Mouse (Mus musculus) forebrain, embryonic 13.5 days (tissue): Measurements from ENCODE around the gene Lxn. TPM values are rescaled to one million over a fixed set of nuclear protein-coding genes. Genes with fewer than 3 reads are reported as not detected.
A peak's percentile ranks its signal among the peaks of the same experiment; 100 is the strongest.

Source experiments
- ATAC-seq: fragments of 200-750 bp; cut with Nextera tagmentation; 2 replicates; pipeline ENCODE4 v1.8.0; 2017
- H3K27ac ChIP-seq: fragments of 300-500 bp; sonication (generic); 2 replicates; pipeline ENCODE4 v1.5.1; 2015; ENCODE audit warnings: inconsistent platforms, mild to moderate bottlenecking, moderate library complexity
- H3K27me3 ChIP-seq: fragments of 300-500 bp; sonication (generic); 2 replicates; pipeline ENCODE4 v1.6.1; 2015; ENCODE audit warnings: mild to moderate bottlenecking, inconsistent platforms
- H3K36me3 ChIP-seq: fragments of 300-500 bp; sonication (generic); 2 replicates; pipeline ENCODE4 v1.6.1; 2015; ENCODE audit warnings: mild to moderate bottlenecking, inconsistent platforms; ENCODE audit not compliant: poor library complexity, severe bottlenecking
- H3K4me1 ChIP-seq: fragments of 300-500 bp; sonication (generic); 2 replicates; pipeline ENCODE4 v1.6.1; 2015; ENCODE audit warnings: inconsistent platforms
- H3K4me2 ChIP-seq: fragments of 300-500 bp; sonication (generic); 2 replicates; pipeline ENCODE4 v1.6.1; 2015; ENCODE audit warnings: inconsistent platforms, mild to moderate bottlenecking, moderate library complexity
- H3K4me3 ChIP-seq: fragments of 300-500 bp; sonication (generic); 2 replicates; pipeline ENCODE4 v1.5.1; 2015; ENCODE audit warnings: mild to moderate bottlenecking, inconsistent platforms
- H3K9ac ChIP-seq: fragments of 300-500 bp; sonication (generic); 2 replicates; pipeline ENCODE4 v1.6.1; 2015; ENCODE audit warnings: mild to moderate bottlenecking, inconsistent platforms
- H3K9me3 ChIP-seq: fragments of 300-500 bp; sonication (generic); replicated peaks from 2 replicates; pipeline ENCODE4 v1.6.1; 2016; ENCODE audit warnings: inconsistent platforms
- WGBS: fragments of 180-500 bp; shearing (Covaris S2); methylation state at CpG from one replicate; pipeline ENCODE4 v1.1.7; 2015; 5-methylcytosine and 5-hydroxymethylcytosine counted together
- polyA plus RNA-seq: library from polyadenylated mRNA; unstranded; fragments of >200 nt; fragmentation: Nextera tagmentation; extraction: Ambion mirVana; gene quantifications from 2 replicates; pipeline ENCODE4 v1.2.1, GENCODE M21; 2015

Lxn gene
- polyA plus RNA-seq, 1 experiment from 2014 or later = 54.2 TPM

GRCm38 (mm10) chr3:67490156-67490555 lies 26.4 kb upstream of the Lxn start:
- Histone ChIP-seq H3K4me3 (no peak overlapping the region), H3K4me1 (no peaks in the 10 kb centered on the region), H3K9me3 (no peaks in the 10 kb centered on the region), H3K27me3 (no peaks in the 10 kb centered on the region), H3K9ac (no peak overlapping the region), H3K36me3 (no peaks in the 10 kb centered on the region), H3K4me2 (no peak overlapping the region), H3K27ac (no peak overlapping the region)
- 73% methylated on average over 4 of the region's 4 CpGs for WGBS
- ATAC-seq = no peak

DNA sequence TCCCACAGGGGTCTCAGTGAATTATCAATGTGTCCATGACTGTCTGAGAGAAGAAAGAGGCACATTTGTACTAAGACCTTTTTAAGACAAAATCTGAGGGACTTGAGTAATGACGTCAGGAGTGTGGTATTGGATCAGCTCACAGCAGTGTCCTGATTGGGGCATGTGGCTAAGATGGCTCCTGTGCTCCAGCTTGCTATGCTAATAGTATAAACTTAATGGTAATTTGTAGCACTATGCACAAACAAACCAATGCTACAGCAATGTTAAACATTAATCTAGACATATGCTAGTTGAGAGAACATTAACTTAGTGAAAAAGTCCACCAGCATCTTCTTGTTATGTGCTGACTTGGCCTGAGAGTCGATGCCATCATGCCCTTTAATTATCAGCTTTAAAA lies 21.5 kb upstream of the Lxn start:
- Histone ChIP-seq H3K9me3 (no peaks in the 10 kb centered on the region), H3K27ac (no peak overlapping the region), H3K36me3 (no peaks in the 10 kb centered on the region), H3K9ac (no peak overlapping the region), H3K4me2 (no peak overlapping the region), H3K27me3 (no peaks in the 10 kb centered on the region), H3K4me3 (no peak overlapping the region), H3K4me1 (no peaks in the 10 kb centered on the region)
- ATAC-seq = no peak
- 79% methylated on average over 2 of the region's 2 CpGs for WGBS

- Histone ChIP-seq H3K27ac (no peak overlapping the region), H3K4me2 (no peak overlapping the region), H3K36me3 (peaks cover 16% of the 10 kb centered on the region), H3K9ac (no peak overlapping the region), H3K4me3 (no peak overlapping the region), H3K27me3 (no peaks in the 10 kb centered on the region), H3K9me3 (no peaks in the 10 kb centered on the region), H3K4me1 (no peaks in the 10 kb centered on the region)
- no peak for ATAC-seq
- WGBS = 92% methylated on average over 10 of the region's 10 CpGs
These were observed 18.7 kb upstream of the Lxn start for GRCm38 (mm10) chr3:67482400-67482799.

GRCm38 (mm10) chr3:67479806-67480205 lies 16.1 kb upstream of the Lxn start:
- no peak overlapping the region for H3K9ac ChIP-seq
- H3K4me1 ChIP-seq = no peaks in the 10 kb centered on the region
- no peak overlapping the region for H3K27ac ChIP-seq
- H3K36me3 ChIP-seq = peaks cover 37% of the 10 kb centered on the region
- ATAC-seq = no peak
- WGBS = 94% methylated on average over 11 of the region's 11 CpGs
- H3K4me2 ChIP-seq = no peak overlapping the region
- H3K27me3 ChIP-seq = no peaks in the 10 kb centered on the region
- H3K9me3 ChIP-seq = no peaks in the 10 kb centered on the region
- no peak overlapping the region for H3K4me3 ChIP-seq

GRCm38 (mm10) chr3:67473438-67473837 lies 9.7 kb upstream of the Lxn start:
- no peak for ATAC-seq
- H3K9me3 ChIP-seq = no peaks in the 10 kb centered on the region
- H3K9ac ChIP-seq = no peak overlapping the region
- H3K4me1 ChIP-seq = no peaks in the 10 kb centered on the region
- no peaks in the 10 kb centered on the region for H3K27me3 ChIP-seq
- WGBS = 88% methylated on average over 6 of the region's 6 CpGs
- no peak overlapping the region for H3K27ac ChIP-seq
- H3K4me3 ChIP-seq = no peak overlapping the region
- H3K4me2 ChIP-seq = no peak overlapping the region
- peaks cover 44% of the 10 kb centered on the region for H3K36me3 ChIP-seq

DNA sequence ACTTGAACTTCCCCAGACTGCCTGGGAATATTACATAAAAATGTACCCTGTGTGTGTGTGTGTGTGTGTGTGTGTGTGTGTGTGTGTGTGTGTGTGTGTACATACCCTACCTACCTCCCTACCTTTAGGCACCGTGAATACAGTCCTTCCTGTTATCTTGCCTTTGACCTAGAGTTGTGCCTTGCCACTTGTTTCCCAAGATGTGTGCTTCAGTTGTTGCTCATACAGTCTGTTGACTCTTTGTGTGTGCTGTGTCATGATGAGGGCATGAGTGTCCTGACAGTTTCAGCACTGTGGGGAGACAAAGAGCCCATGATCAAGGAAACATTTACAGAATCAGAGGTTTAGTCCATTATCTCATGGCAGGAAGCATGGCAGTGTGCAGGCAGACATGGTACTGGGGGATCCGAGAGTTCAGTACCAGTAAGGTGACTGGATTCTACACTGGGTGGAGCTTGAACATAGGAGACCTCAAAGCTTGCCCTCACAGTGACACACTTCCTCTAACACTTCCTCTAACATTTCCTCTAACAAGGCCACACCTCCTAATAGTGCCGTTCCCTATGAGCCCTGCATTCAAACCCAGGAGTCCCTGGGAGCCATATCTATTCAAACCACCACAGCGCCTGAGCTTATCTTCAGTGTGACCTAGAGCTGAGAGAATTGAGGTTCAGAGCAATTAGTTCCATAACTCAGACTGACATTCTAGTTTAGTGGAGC lies 7.8 kb upstream of the Lxn start:
- ATAC-seq = no peak
- H3K4me1 ChIP-seq = no peaks in the 10 kb centered on the region

GRCm38 (mm10) chr3:67467281-67467680 lies 3.6 kb upstream of the Lxn start:
- Histone ChIP-seq H3K4me3 (no peak overlapping the region), H3K9me3 (no peaks in the 10 kb centered on the region), H3K36me3 (peaks cover 17% of the 10 kb centered on the region), H3K27ac (no peak overlapping the region), H3K9ac (no peak overlapping the region), H3K4me2 (no peak overlapping the region), H3K27me3 (no peaks in the 10 kb centered on the region), H3K4me1 (peaks cover 21% of the 10 kb centered on the region)
- ATAC-seq = no peak
- 95% methylated on average over 2 of the region's 2 CpGs for WGBS

More for the DNA sequence above, 7.8 kb upstream of the Lxn start:
- H3K4me2 ChIP-seq = no peak overlapping the region
- WGBS = 88% methylated on average over 4 of the region's 4 CpGs
- no peak overlapping the region for H3K27ac ChIP-seq
- no peak overlapping the region for H3K9ac ChIP-seq
- no peaks in the 10 kb centered on the region for H3K27me3 ChIP-seq
- H3K9me3 ChIP-seq = no peaks in the 10 kb centered on the region
- peaks cover 41% of the 10 kb centered on the region for H3K36me3 ChIP-seq
- no peak overlapping the region for H3K4me3 ChIP-seq

DNA sequence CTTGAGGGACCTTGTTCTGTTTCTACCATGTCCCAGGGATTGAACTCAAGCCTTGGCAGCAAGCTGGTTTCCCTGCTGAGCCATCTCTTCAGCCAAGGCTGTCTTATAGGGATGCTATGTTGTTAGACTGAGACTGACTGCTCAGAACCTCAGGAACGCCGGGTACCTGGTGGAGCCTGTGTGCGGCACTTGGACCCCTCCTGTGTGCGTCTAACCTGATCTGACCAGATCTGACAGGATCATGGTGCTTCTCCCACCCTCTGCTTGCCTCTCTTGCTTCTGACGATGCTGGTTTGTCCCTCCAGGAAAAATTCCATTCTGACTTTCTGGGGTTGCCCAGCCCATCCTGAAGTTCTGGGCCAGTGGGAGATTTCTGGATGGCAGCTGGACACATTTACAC lies 2.9 kb upstream of the Lxn start:
- 89% methylated on average over 5 of the region's 5 CpGs for WGBS
- Histone ChIP-seq H3K27ac (no peak overlapping the region), H3K4me2 (no peak overlapping the region), H3K36me3 (peaks cover 17% of the 10 kb centered on the region), H3K4me1 (peaks cover 28% of the 10 kb centered on the region), H3K9ac (no peak overlapping the region), H3K9me3 (no peaks in the 10 kb centered on the region), H3K27me3 (no peaks in the 10 kb centered on the region), H3K4me3 (no peak overlapping the region)
- ATAC-seq = no peak

- Histone ChIP-seq H3K4me2 (peak overlapping the region; percentile 86), H3K4me3 (peak overlapping the region; percentile 57), H3K36me3 (peaks cover 23% of the 10 kb centered on the region), H3K9ac (peak overlapping the region; percentile 77), H3K9me3 (no peaks in the 10 kb centered on the region), H3K27ac (no peak overlapping the region; the same call in 1 of the 2 replicates), H3K4me1 (peaks cover 34% of the 10 kb centered on the region), H3K27me3 (no peaks in the 10 kb centered on the region; the same call in 1 of the 2 replicates)
- ATAC-seq = no peak
- 7% methylated on average over 12 of the region's 12 CpGs for WGBS
These were observed 725 bp downstream of the Lxn start for GRCm38 (mm10) chr3:67463001-67463400.

- 48% methylated on average over 10 of the region's 10 CpGs for WGBS
- no peak overlapping the region for H3K27ac ChIP-seq
- no peak overlapping the region for H3K9ac ChIP-seq
These were observed 1.1 kb downstream of the Lxn start for GRCm38 (mm10) chr3:67462578-67462977.

GRCm38 (mm10) chr3:67462015-67462414 lies 1.7 kb downstream of the Lxn start:
- peaks cover 34% of the 10 kb centered on the region for H3K4me1 ChIP-seq
- no peak overlapping the region for H3K27ac ChIP-seq
- no peak overlapping the region for H3K9ac ChIP-seq
- peak overlapping the region; percentile 86 for H3K4me2 ChIP-seq
- ATAC-seq = peak; percentile 36; the same call in 1 of the 2 replicates
- H3K4me3 ChIP-seq = no peak overlapping the region
- H3K27me3 ChIP-seq = no peaks in the 10 kb centered on the region; the same call in 1 of the 2 replicates
- 42% methylated on average over 7 of the region's 7 CpGs for WGBS
- peaks cover 26% of the 10 kb centered on the region for H3K36me3 ChIP-seq
- H3K9me3 ChIP-seq = no peaks in the 10 kb centered on the region

More at GRCm38 (mm10) chr3:67462578-67462977, 1.1 kb downstream of the Lxn start:
- H3K4me1 ChIP-seq = peaks cover 34% of the 10 kb centered on the region
- no peak for ATAC-seq
- H3K27me3 ChIP-seq = no peaks in the 10 kb centered on the region; the same call in 1 of the 2 replicates
- H3K4me2 ChIP-seq = peak overlapping the region; percentile 86
- H3K9me3 ChIP-seq = no peaks in the 10 kb centered on the region
- peak overlapping the region; percentile 57; the same call in 1 of the 2 replicates for H3K4me3 ChIP-seq
- peaks cover 22% of the 10 kb centered on the region for H3K36me3 ChIP-seq

DNA sequence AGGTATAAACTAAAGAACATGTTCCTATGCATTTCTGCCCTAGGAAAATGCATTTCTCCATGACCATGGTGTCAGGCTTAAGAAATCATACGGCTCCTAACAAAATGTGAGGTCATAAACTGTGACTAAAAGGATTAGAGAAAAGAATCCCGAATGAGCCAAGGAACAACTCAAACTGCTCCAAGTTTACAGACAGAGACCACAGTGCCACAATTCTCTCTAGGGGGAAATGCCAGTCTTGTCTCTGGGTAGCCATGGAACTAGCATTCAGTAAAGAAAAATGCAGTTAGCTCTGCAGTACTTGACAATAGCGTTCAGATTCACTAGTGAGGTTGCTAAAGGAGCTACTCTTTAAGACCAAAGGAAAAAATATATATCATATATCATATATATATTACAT lies 3.8 kb downstream of the Lxn start:
- Histone ChIP-seq H3K4me2 (no peak overlapping the region), H3K27ac (no peak overlapping the region), H3K4me1 (peaks cover 34% of the 10 kb centered on the region), H3K4me3 (no peak overlapping the region), H3K9me3 (no peaks in the 10 kb centered on the region), H3K27me3 (no peaks in the 10 kb centered on the region; the same call in 1 of the 2 replicates), H3K36me3 (peaks cover 47% of the 10 kb centered on the region), H3K9ac (no peak overlapping the region)
- no peak for ATAC-seq
- 56% methylated on average over 3 of the region's 3 CpGs for WGBS
